Mouse (Mus musculus): ENCODE results near the gene Sept9.

- TF ChIP-seq POLR2A (IDR thresholded peaks at IDR 0.05; ENCODE audit: extremely low read depth, insufficient read depth, low read length) (no peak), CTCF (IDR thresholded peaks at IDR 0.05; ENCODE audit: extremely low read depth, insufficient read depth, low read length) (no peak)
Measured at GRCm38 (mm10) chr11:117325468-117326139, 126.1 kb downstream of the Sept9 start.

Measured in cortical plate, adult 2 months (tissue).